Mouse (Mus musculus): ENCODE results near the gene Tbc1d17. TPM values are rescaled to one million over a fixed set of nuclear protein-coding genes. Genes with fewer than 3 reads are reported as not detected.

The Tbc1d17 gene
- polyA plus RNA-seq, 1 experiment from 2014 or later = 84.0 TPM

DNA sequence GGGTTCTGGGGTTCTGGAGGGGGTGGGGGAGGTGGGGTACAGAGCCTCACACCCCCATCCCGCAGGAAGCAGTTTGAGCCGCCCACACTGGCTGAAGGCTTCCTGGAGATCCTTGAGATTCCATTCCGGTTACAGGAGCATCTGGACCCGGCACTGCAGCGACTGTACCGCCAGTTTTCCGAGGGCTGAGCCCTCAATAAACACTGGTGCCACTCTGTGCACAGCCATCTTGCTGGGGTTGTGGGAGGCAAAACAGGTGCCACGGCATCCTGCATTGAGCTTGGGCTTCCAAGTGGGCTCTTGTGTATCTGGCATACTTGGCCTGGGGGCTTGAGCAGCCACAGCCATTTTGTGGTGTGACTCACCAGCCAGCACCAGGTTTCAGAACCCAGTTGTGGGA, 13.6 kb upstream of the Tbc1d17 start:
- Histone ChIP-seq H3K9ac (replicated peaks; ENCODE audit: low read depth) (no peak overlapping the region), H3K36me3 (ENCODE audit: insufficient read depth, low read length) (peaks cover 25% of the 10 kb centered on the region), H3K9me3 (ENCODE audit: low read length) (no peaks in the 10 kb centered on the region), H3K4me2 (replicated peaks; ENCODE audit: low read depth, low read length) (no peak overlapping the region), H3K4me3 (ENCODE audit: low read depth, low read length) (no peak overlapping the region), H3K4me1 (ENCODE audit: insufficient read depth, low read depth, low read length) (peaks cover 19% of the 10 kb centered on the region), H3K27me3 (replicated peaks; ENCODE audit: insufficient read depth, low read length) (no peaks in the 10 kb centered on the region), H3K27ac (ENCODE audit: low read length) (no peak overlapping the region)
- TF ChIP-seq EP300 (IDR thresholded peaks at IDR 0.05) (no peak), CTCF (IDR thresholded peaks at IDR 0.05) (no peak)
- DNase-seq (ENCODE audit: low spot score) (no peak), ATAC-seq (no peak)
- 45% methylated on average over 8 of the region's 8 CpGs for WGBS

DNA sequence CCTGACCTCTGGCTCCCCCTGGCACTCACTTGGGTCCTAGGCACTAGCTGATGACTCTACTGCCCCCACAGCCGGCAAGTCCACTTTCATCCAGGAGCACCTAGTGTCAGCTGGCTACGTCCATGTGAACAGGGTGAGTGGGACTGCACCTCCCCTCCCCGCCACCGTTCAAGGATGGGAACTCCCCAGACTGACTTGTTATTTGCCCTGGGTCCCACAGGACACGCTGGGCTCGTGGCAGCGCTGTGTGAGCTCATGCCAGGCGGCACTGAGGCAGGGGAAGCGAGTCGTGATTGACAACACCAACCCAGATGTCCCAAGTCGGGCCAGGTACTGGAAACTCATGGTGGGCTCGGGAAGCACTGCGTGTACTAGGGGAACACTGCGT, 12.5 kb upstream of the Tbc1d17 start:
- Histone ChIP-seq H3K9ac (replicated peaks; ENCODE audit: low read depth) (no peak overlapping the region), H3K4me2 (replicated peaks; ENCODE audit: low read depth, low read length) (no peak overlapping the region), H3K9me3 (ENCODE audit: low read length) (no peaks in the 10 kb centered on the region), H3K27me3 (replicated peaks; ENCODE audit: insufficient read depth, low read length) (no peaks in the 10 kb centered on the region), H3K4me3 (ENCODE audit: low read depth, low read length) (no peak overlapping the region), H3K4me1 (ENCODE audit: insufficient read depth, low read depth, low read length) (peaks cover 14% of the 10 kb centered on the region), H3K27ac (ENCODE audit: low read length) (no peak overlapping the region), H3K36me3 (ENCODE audit: insufficient read depth, low read length) (peaks cover 25% of the 10 kb centered on the region)
- 76% methylated on average over 14 of the region's 14 CpGs for WGBS
- no peak for DNase-seq (ENCODE audit: low spot score)
- TF ChIP-seq CTCF (IDR thresholded peaks at IDR 0.05) = peak; percentile 28
- TF ChIP-seq EP300 (IDR thresholded peaks at IDR 0.05) = no peak
- no peak for ATAC-seq

DNA sequence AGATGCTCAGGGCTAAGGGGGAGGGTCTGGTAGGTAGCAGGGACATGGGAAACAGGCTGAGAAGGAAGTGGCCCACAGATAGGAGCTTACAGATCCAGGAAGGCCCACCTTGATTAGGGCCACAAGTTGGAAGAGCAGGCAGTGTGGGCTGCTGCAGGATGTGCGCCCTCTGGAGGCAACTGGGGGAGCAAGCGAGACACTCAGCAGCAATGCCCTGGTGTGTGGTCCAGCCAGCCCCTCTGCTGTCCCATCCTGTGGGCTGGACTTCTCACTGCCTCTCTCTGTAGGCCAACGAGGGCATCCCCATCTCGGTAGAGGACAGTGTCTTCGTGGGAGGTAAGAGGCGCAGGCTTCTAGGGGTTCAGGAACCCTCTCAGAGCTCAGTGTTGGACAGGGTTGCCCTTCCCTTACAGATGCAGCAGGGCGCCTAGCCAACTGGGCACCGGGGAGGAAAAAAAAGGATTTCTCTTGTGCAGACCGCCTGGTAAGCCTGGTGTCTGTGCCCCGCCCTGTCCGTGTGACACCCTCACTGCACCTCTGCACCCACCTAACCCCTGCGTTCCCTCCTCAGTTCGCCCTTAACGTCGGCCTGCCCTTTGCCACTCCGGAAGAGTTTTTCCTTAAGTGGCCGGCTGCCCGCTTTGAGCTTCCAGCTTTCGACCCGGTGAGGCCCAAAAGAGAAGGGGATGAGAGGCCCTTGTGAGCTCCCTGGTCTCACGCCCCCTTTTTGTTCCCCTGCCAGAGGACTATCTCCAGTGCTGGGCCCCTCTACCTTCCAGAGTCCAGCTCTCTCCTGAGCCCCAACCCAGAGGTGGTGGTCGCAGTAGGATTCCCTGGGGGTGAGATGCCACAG, 11.9 kb upstream of the Tbc1d17 start:
- peak; percentile 44 for ATAC-seq
- H3K9me3 ChIP-seq (ENCODE audit: low read length) = no peaks in the 10 kb centered on the region
- H3K4me3 ChIP-seq (ENCODE audit: low read depth, low read length) = no peak overlapping the region
- TF ChIP-seq CTCF (IDR thresholded peaks at IDR 0.05) (peak; percentile 94), EP300 (IDR thresholded peaks at IDR 0.05) (no peak)
- H3K4me2 ChIP-seq (replicated peaks; ENCODE audit: low read depth, low read length) = no peak overlapping the region
- DNase-seq (ENCODE audit: low spot score) = peak; percentile 79
- 49% methylated on average over 22 of the region's 22 CpGs for WGBS
- no peak overlapping the region for H3K27ac ChIP-seq (ENCODE audit: low read length)
- peaks cover 25% of the 10 kb centered on the region for H3K36me3 ChIP-seq (ENCODE audit: insufficient read depth, low read length)
- no peaks in the 10 kb centered on the region for H3K27me3 ChIP-seq (replicated peaks; ENCODE audit: insufficient read depth, low read length)
- H3K9ac ChIP-seq (replicated peaks; ENCODE audit: low read depth) = no peak overlapping the region
- peaks cover 10% of the 10 kb centered on the region for H3K4me1 ChIP-seq (ENCODE audit: insufficient read depth, low read depth, low read length)

DNA sequence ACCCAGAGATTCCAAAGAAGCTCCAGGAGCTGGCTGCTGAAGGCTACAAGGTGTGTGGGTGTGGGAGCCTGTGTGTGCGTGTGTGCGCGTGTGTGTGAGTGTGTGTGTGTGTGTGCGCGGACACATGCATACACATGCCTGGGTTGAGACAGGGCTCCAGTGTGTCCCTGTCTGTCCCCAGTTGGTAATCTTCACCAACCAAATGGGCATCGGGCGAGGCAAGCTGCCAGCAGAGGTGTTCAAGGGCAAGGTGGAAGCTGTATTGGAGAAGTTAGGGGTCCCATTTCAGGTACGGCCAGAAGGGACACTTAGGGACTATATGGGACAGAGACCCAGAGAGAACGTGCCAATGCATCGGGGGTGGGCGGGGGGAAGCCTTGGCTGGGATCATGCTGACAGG, 11.0 kb upstream of the Tbc1d17 start:
- Histone ChIP-seq H3K36me3 (ENCODE audit: insufficient read depth, low read length) (peaks cover 25% of the 10 kb centered on the region), H3K4me1 (ENCODE audit: insufficient read depth, low read depth, low read length) (peaks cover 11% of the 10 kb centered on the region), H3K27me3 (replicated peaks; ENCODE audit: insufficient read depth, low read length) (no peaks in the 10 kb centered on the region), H3K9ac (replicated peaks; ENCODE audit: low read depth) (no peak overlapping the region), H3K4me3 (ENCODE audit: low read depth, low read length) (no peak overlapping the region), H3K9me3 (ENCODE audit: low read length) (no peaks in the 10 kb centered on the region), H3K27ac (ENCODE audit: low read length) (no peak overlapping the region), H3K4me2 (replicated peaks; ENCODE audit: low read depth, low read length) (no peak overlapping the region)
- no peak for DNase-seq (ENCODE audit: low spot score)
- TF ChIP-seq CTCF (IDR thresholded peaks at IDR 0.05) (no peak), EP300 (IDR thresholded peaks at IDR 0.05) (no peak)
- 85% methylated on average over 11 of the region's 11 CpGs for WGBS
- no peak for ATAC-seq

DNA sequence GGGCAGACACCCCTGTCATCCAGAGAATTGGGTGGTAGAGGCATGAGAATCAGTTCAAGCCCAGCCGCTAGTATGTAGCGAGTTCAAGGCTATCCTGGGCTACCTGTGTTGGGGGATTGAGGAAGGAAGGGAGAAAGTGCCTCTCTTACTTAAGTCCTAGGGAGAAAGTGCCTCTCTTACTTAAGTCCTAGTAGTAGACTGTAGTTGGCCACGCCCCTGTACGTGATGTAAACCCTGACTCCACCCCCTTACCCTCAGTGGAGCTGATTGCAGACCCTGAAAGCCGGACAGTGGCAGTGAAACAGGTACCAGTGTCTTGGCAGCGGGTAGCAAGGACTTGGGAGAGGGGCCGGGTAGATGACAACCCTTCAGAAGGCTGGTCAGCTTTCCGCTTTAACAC, 9.0 kb upstream of the Tbc1d17 start:
- H3K9me3 ChIP-seq (ENCODE audit: low read length) = no peaks in the 10 kb centered on the region
- peaks cover 9% of the 10 kb centered on the region; the same call in 1 of the 2 replicates for H3K36me3 ChIP-seq (ENCODE audit: insufficient read depth, low read length)
- peaks cover 18% of the 10 kb centered on the region for H3K4me1 ChIP-seq (ENCODE audit: insufficient read depth, low read depth, low read length)
- H3K27ac ChIP-seq (ENCODE audit: low read length) = peak overlapping the region; percentile 93
- TF ChIP-seq EP300 (IDR thresholded peaks at IDR 0.05) (no peak), CTCF (IDR thresholded peaks at IDR 0.05) (no peak)
- peak overlapping the region; percentile 96 for H3K4me2 ChIP-seq (replicated peaks; ENCODE audit: low read depth, low read length)
- ATAC-seq (no peak), DNase-seq (ENCODE audit: low spot score) (peak; percentile 87)
- H3K27me3 ChIP-seq (replicated peaks; ENCODE audit: insufficient read depth, low read length) = no peaks in the 10 kb centered on the region
- H3K4me3 ChIP-seq (ENCODE audit: low read depth, low read length) = peak overlapping the region; percentile 69
- no peak overlapping the region for H3K9ac ChIP-seq (replicated peaks; ENCODE audit: low read depth)
- 23% methylated on average over 8 of the region's 8 CpGs for WGBS

DNA sequence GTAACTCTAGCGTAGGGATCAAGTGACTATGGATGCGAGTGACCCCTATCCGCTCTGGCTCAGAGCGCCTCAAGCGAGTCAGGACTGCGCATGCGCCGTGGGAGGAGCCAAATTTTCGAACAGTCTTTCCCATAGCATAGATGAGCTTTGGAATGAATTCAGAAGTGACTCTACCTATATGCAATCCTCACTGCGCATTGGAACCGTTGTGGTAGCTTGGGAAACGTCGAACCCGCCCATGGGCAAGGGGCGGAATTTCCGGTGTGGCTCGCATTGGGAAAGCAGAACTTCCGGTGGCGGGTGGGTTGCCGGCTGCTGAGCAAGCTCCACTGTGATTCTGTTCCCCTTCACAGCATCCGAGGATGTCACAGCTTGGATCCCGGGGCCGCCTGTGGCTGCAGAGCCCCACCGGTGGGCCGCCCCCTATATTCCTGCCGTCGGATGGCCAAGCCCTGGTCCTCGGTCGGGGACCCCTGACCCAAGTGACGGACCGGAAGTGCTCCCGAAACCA, 8.2 kb upstream of the Tbc1d17 start, which contains the start of gene Pnkp:
Pnkp (plus strand) TSS at position 98 of the 511 bp plus-strand sequence.
- peak within 1 kb of the TSS; percentile 69 for H3K4me3 ChIP-seq (ENCODE audit: low read depth, low read length)
- no peaks in the 10 kb centered on the region for H3K9me3 ChIP-seq (ENCODE audit: low read length)
- H3K36me3 ChIP-seq (ENCODE audit: insufficient read depth, low read length) = 0 out of 2 replicates have a peak, but pooled peaks cover 2% of the 10 kb centered on the region
- peak; percentile 95 for DNase-seq (ENCODE audit: low spot score)
- H3K4me1 ChIP-seq (ENCODE audit: insufficient read depth, low read depth, low read length) = peaks cover 18% of the 10 kb centered on the region
- H3K27ac ChIP-seq (ENCODE audit: low read length) = peak within 1 kb of the TSS; percentile 93
- H3K4me2 ChIP-seq (replicated peaks; ENCODE audit: low read depth, low read length) = peak within 1 kb of the TSS; percentile 96
- under 1% methylated on average over 32 of the region's 32 CpGs for WGBS
- H3K9ac ChIP-seq (replicated peaks; ENCODE audit: low read depth) = peak within 1 kb of the TSS; percentile 74
- H3K27me3 ChIP-seq (replicated peaks; ENCODE audit: insufficient read depth, low read length) = no peaks in the 10 kb centered on the region
- ATAC-seq = peak; percentile 41
- TF ChIP-seq CTCF (IDR thresholded peaks at IDR 0.05) (0 out of 2 replicates have a peak, but pooled peaks have one; percentile 8), EP300 (IDR thresholded peaks at IDR 0.05) (peak; percentile 24; the same call in 1 of the 2 replicates)

All from lung, postnatal 0 days (tissue).